ENCODE assay signal across 1 mouse cellular context in the genomic region with DNA sequence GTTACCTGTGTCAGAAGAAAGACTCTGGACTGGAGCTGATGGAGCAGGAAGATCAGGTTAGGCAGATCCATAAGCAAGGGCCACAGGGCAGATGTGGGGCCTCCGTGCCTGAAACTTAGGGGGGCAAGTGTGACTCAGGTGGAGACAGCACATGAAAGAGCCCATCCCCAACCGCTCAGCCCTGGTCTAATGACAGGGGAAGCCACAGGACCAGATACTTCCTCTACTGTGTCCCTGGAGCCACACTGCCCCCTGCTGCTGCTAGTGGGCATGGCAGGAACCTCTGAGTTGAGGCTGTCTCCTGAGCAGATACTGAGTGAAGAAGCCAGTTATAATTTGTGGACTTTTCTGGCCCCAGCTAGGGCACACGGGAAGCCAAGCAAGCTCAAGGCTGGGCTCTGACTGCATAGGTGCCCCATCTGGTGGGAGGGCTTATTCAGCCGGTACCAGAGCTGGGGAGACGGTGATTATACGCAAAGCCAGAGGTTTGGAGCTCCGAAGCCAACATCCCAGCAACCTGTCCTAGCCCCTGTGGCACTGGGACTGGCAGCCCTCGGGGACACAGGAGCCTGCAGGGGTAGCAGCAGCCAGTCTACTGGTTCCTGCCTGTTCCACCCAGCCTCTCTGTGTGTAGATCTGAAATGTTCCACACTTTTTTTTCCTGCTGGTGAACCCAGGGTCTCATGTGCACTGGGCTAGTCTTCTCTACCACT.
TF ChIP-seq lines count a peak whose summit lies in the region.

No protein-coding gene starts in this region.

TF ChIP-seq in MEL, 35 proteins besides CTCF, POLR2A, EP300 and RAD21 (continued from another document):
- TF ChIP-seq NRF1 (IDR thresholded peaks at IDR 0.05; ENCODE audit: insufficient read depth, low read depth, low read length, poor library complexity, severe bottlenecking) (peak; percentile 29; the same call in 1 of the 2 replicates), RCOR1 (IDR thresholded peaks at IDR 0.05; ENCODE audit: low read depth, low read length) (0 out of 2 replicates have a peak, but pooled peaks have one; percentile 24), BHLHE40 (IDR thresholded peaks at IDR 0.05; ENCODE audit: borderline replicate concordance, low read depth, low read length) (peak; percentile 62; the same call in 1 of the 2 replicates), CHD1 (IDR thresholded peaks at IDR 0.05; ENCODE audit: low read depth, low read length) (no peak), MYC (IDR thresholded peaks at IDR 0.05; ENCODE audit: low read depth, low read length) (0 out of 2 replicates have a peak, but pooled peaks have one; percentile 48), MXI1 (IDR thresholded peaks at IDR 0.05; ENCODE audit: low read depth, low read length) (peak; percentile 68; the same call in 1 of the 2 replicates)
